Mouse (Mus musculus): ENCODE measurements at regions not wholly inside any gene's neighbourhood (a gene's known extent, or its start where the extent isn't known, plus 50 kb on each side); places are given as distances from the start of the nearest gene placed in this dataset.
A peak's percentile ranks its signal among the peaks of the same experiment; 100 is the strongest.

DNA sequence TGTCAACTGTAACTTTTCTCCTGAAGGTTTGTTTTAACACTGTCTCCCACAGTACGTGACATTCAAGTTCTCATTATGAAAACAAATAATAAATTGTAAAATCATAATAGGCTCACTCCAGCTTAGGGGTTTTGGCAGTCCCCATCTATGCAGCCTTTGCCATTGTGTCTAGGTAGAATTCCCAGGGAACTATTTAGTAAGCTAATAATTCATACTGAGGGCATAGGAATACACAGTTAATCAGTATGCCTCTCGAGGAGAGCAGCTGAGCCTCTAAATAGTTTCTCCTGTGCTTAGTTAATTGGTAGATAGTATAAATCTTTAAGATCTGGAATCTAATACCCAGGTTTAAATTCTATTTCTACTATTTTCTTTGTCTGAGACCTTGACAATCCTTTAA lies 191.7 kb downstream of the Tprg start:
- H3K36me3 ChIP-seq (ENCODE audit: control insufficient read depth, insufficient read depth, low read length), result no peaks in the 10 kb centered on the region
- H3K27me3 ChIP-seq (ENCODE audit: control insufficient read depth, insufficient read depth, low read length), result no peaks in the 10 kb centered on the region
- TF ChIP-seq EP300 (optimal IDR thresholded peaks at IDR 0.05), result no peak
- no peak overlapping the region for H3K9ac ChIP-seq (ENCODE audit: low read length)
- H3K9me3 ChIP-seq (ENCODE audit: control insufficient read depth, low read length), result no peaks in the 10 kb centered on the region
- no peak overlapping the region for H3K27ac ChIP-seq (replicated peaks)
- H3K4me1 ChIP-seq (replicated peaks; ENCODE audit: control insufficient read depth, insufficient read depth), result no peaks in the 10 kb centered on the region
- ATAC-seq (ENCODE audit: low FRiP score, low TSS enrichment), result no peak
- DNase-seq (ENCODE audit: low spot score), result no peak
- H3K4me3 ChIP-seq (ENCODE audit: low read depth, low read length), result no peak overlapping the region
- no peak overlapping the region for H3K4me2 ChIP-seq (replicated peaks; ENCODE audit: low read depth)
- 38% methylated on average over 2 of the region's 2 CpGs for WGBS

DNA sequence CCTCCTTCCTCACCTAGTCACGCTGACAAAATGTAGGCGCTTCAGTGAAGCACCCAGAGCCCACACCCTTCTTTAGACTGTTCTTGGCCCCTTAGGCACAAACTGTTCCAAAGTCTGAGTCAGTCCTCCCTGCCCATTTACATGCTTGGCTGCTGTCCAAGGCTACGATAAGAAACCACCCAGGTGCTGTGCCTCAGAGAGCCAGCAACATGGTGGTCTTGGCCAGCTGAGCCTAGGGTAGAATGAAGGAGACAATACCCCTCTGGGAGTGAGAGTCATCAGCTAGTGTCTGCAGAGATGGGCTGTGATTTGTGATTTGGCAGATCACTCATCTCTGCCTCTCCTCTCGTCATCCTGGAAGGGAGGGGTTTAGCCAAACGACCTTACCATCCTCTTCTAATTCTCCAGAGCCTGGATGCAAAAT lies 197.2 kb downstream of the Tprg start:
- no peaks in the 10 kb centered on the region for H3K36me3 ChIP-seq (ENCODE audit: control insufficient read depth, insufficient read depth, low read length)
- TF ChIP-seq CTCF (IDR thresholded peaks at IDR 0.05; ENCODE audit: low read depth) (no peak), EP300 (optimal IDR thresholded peaks at IDR 0.05) (peak; percentile 48)
- no peak overlapping the region for H3K9ac ChIP-seq (ENCODE audit: low read length)
- 36% methylated on average over 5 of the region's 5 CpGs for WGBS
- peak; percentile 79 for DNase-seq (ENCODE audit: low spot score)
- H3K27ac ChIP-seq (replicated peaks), result 0 out of 2 replicates have a peak overlapping the region, but pooled peaks have one; percentile 26
- no peaks in the 10 kb centered on the region for H3K9me3 ChIP-seq (ENCODE audit: control insufficient read depth, low read length)
- H3K27me3 ChIP-seq (ENCODE audit: control insufficient read depth, insufficient read depth, low read length), result no peaks in the 10 kb centered on the region
- H3K4me1 ChIP-seq (replicated peaks; ENCODE audit: control insufficient read depth, insufficient read depth), result no peaks in the 10 kb centered on the region
- no peak overlapping the region for H3K4me2 ChIP-seq (replicated peaks; ENCODE audit: low read depth)
- H3K4me3 ChIP-seq (ENCODE audit: low read depth, low read length), result no peak overlapping the region
- peak; percentile 88 for ATAC-seq (ENCODE audit: low FRiP score, low TSS enrichment)

DNA sequence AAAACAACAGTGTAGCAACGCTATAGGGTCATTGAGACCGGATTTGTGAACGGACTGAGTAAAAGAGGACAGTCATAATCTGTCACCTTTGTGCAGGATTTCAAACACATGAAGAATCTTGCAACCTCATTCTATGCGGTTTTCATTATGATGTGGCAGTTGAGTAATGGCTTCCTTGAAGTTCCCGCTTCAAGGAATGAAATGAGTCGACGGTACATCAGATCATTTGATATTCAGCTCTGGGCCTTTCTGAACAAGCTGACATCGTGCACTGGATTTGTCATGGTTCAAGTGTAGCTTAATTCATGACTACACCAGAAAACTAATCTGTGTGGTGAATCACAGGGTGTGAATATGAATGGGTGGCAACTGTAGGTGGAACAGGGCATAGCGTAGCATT lies 198.4 kb downstream of the Tprg start:
- no peaks in the 10 kb centered on the region for H3K36me3 ChIP-seq (ENCODE audit: control insufficient read depth, insufficient read depth, low read length)
- WGBS, result 75% methylated on average over 9 of the region's 9 CpGs
- H3K4me1 ChIP-seq (replicated peaks; ENCODE audit: control insufficient read depth, insufficient read depth), result no peaks in the 10 kb centered on the region
- H3K27me3 ChIP-seq (ENCODE audit: control insufficient read depth, insufficient read depth, low read length), result no peaks in the 10 kb centered on the region
- H3K4me3 ChIP-seq (ENCODE audit: low read depth, low read length), result no peak overlapping the region
- no peak overlapping the region for H3K4me2 ChIP-seq (replicated peaks; ENCODE audit: low read depth)
- H3K9ac ChIP-seq (ENCODE audit: low read length), result no peak overlapping the region
- no peak overlapping the region for H3K27ac ChIP-seq (replicated peaks)
- H3K9me3 ChIP-seq (ENCODE audit: control insufficient read depth, low read length), result no peaks in the 10 kb centered on the region
- ATAC-seq (ENCODE audit: low FRiP score, low TSS enrichment) (peak; percentile 79; the same call in 1 of the 2 replicates), DNase-seq (ENCODE audit: low spot score) (no peak)
- TF ChIP-seq CTCF (IDR thresholded peaks at IDR 0.05; ENCODE audit: low read depth), result no peak
- no peak for TF ChIP-seq EP300 (optimal IDR thresholded peaks at IDR 0.05)

DNA sequence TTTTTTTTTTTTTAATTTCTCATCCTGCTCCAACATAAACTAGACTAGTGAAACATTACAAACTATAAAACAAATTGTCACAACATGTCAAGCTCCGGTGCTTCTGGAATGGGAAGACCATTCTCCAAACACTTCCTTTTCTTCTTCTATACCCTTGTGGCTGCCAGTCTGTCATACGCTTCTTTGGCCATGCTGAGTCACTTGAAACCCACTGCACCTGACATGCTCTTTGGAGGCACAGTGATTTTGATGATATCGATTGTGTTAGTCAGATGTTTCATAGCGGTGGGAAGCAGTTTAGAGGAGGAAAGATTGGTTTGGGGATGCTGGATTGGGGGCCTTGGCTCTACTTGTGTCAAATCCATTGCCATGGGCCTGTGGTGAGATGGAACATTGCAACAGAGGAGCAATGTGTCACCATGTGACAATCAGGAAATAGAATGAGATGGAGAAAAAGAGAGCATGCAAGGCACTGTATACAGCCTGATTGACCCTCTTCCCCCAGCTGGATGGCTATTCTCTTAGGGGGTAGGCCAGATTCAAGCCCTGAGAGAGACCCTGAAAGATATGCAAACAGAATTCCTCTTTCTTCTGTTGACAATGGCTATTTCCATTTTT lies 197.0 kb upstream of the Trp63 start:
- DNase-seq (ENCODE audit: low spot score), result no peak
- H3K27ac ChIP-seq (replicated peaks), result no peak overlapping the region

DNA sequence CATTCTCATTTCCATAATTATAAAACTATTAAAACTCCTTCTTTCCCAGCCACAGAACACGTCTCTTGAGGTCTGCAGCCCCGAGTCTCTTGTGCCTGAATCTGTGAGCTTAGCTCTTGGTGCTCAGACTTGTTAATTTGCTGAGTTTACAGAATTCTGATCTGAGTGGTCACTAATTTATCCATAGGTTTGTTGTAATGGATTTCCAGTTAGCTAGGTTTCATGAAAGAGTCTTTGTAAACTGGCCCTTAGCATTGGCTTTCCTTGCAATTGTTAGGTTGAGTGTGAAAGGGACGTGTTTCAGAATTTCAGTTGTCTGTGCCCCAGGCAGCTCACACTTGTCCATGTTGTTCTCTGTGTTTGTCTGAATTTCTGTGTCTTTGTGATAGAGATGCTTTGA lies 192.7 kb upstream of the Trp63 start:
- no peak overlapping the region for H3K27ac ChIP-seq (replicated peaks)
- H3K9me3 ChIP-seq (ENCODE audit: control insufficient read depth, low read length), result no peaks in the 10 kb centered on the region
- DNase-seq (ENCODE audit: low spot score) (no peak), ATAC-seq (ENCODE audit: low FRiP score, low TSS enrichment) (no peak)
- no peaks in the 10 kb centered on the region for H3K27me3 ChIP-seq (ENCODE audit: control insufficient read depth, insufficient read depth, low read length)
- no peak for TF ChIP-seq EP300 (optimal IDR thresholded peaks at IDR 0.05)
- TF ChIP-seq CTCF (IDR thresholded peaks at IDR 0.05; ENCODE audit: low read depth), result no peak
- H3K36me3 ChIP-seq (ENCODE audit: control insufficient read depth, insufficient read depth, low read length), result no peaks in the 10 kb centered on the region
- no peaks in the 10 kb centered on the region for H3K4me1 ChIP-seq (replicated peaks; ENCODE audit: control insufficient read depth, insufficient read depth)
- 90% methylated on average over 3 of the region's 3 CpGs for WGBS
- H3K4me3 ChIP-seq (ENCODE audit: low read depth, low read length), result no peak overlapping the region
- no peak overlapping the region for H3K9ac ChIP-seq (ENCODE audit: low read length)
- no peak overlapping the region for H3K4me2 ChIP-seq (replicated peaks; ENCODE audit: low read depth)

More for the DNA sequence above, 197.0 kb upstream of the Trp63 start:
- H3K4me2 ChIP-seq (replicated peaks; ENCODE audit: low read depth), result no peak overlapping the region
- ATAC-seq (ENCODE audit: low FRiP score, low TSS enrichment), result no peak
- WGBS, result 88% methylated on average over 4 of the region's 4 CpGs
- no peaks in the 10 kb centered on the region for H3K9me3 ChIP-seq (ENCODE audit: control insufficient read depth, low read length)
- H3K9ac ChIP-seq (ENCODE audit: low read length), result no peak overlapping the region
- no peak for TF ChIP-seq CTCF (IDR thresholded peaks at IDR 0.05; ENCODE audit: low read depth)
- TF ChIP-seq EP300 (optimal IDR thresholded peaks at IDR 0.05), result no peak
- H3K36me3 ChIP-seq (ENCODE audit: control insufficient read depth, insufficient read depth, low read length), result no peaks in the 10 kb centered on the region
- no peak overlapping the region for H3K4me3 ChIP-seq (ENCODE audit: low read depth, low read length)
- no peaks in the 10 kb centered on the region for H3K27me3 ChIP-seq (ENCODE audit: control insufficient read depth, insufficient read depth, low read length)
- no peaks in the 10 kb centered on the region for H3K4me1 ChIP-seq (replicated peaks; ENCODE audit: control insufficient read depth, insufficient read depth)

DNA sequence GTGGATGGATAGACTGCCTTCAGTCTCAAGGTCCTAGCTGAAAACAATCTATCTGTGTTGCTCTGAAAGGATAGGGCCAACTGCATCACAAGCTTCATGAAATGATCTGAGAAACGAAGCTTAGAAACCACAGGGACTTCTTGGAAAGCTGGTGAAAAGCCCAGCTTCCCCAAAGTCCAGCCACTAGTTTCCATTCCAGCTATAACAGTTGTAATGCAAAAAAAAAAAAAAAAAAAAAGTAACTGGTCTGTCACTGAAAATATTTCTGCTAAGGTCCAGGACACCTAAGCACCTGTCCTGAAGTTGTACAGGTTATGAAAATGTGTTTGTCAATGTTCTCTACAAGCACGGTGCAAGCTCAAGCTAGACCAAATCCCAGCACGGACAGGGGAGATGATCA lies 189.4 kb upstream of the Trp63 start:
- no peaks in the 10 kb centered on the region for H3K4me1 ChIP-seq (replicated peaks; ENCODE audit: control insufficient read depth, insufficient read depth)
- H3K27me3 ChIP-seq (ENCODE audit: control insufficient read depth, insufficient read depth, low read length), result no peaks in the 10 kb centered on the region
- TF ChIP-seq EP300 (optimal IDR thresholded peaks at IDR 0.05) (no peak), CTCF (IDR thresholded peaks at IDR 0.05; ENCODE audit: low read depth) (no peak)
- no peaks in the 10 kb centered on the region for H3K9me3 ChIP-seq (ENCODE audit: control insufficient read depth, low read length)
- no peak overlapping the region for H3K9ac ChIP-seq (ENCODE audit: low read length)
- H3K36me3 ChIP-seq (ENCODE audit: control insufficient read depth, insufficient read depth, low read length), result no peaks in the 10 kb centered on the region
- no peak for ATAC-seq (ENCODE audit: low FRiP score, low TSS enrichment)
- no peak overlapping the region for H3K4me3 ChIP-seq (ENCODE audit: low read depth, low read length)
- 90% methylated on average over 3 of the region's 3 CpGs for WGBS
- no peak overlapping the region for H3K27ac ChIP-seq (replicated peaks)
- no peak for DNase-seq (ENCODE audit: low spot score)
- no peak overlapping the region for H3K4me2 ChIP-seq (replicated peaks; ENCODE audit: low read depth)

All from stomach, postnatal 0 days (tissue).